Mouse (Mus musculus): ENCODE results near the gene Sass6.
"Not testable (repeated sequence)": the region's sequence is repeated elsewhere in the genome, so short reads cannot be mapped to it uniquely, and the experiment has no call there.

Sass6 gene

DNA sequence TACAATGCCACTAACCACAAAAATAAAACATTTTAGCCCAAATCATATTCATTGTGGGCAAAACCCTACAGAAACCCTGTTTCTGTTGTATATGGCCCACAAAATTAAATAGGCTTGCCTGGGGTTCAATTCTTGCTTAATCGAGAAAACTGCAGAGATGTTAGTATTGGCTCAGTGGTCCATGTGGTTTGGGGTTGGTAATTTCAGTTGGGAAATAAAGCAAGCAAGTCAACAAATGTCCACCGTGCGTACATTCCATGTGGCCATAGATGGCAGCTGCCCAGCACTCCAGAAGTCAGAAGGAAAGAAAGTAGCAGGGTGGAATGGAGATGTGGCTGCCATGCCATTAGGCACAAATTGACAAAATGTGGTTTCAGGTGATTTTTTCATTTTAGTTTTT lies 38.2 kb downstream of the Sass6 start:
- no peak for DNase-seq (ENCODE audit: low read depth, low spot score)

DNA sequence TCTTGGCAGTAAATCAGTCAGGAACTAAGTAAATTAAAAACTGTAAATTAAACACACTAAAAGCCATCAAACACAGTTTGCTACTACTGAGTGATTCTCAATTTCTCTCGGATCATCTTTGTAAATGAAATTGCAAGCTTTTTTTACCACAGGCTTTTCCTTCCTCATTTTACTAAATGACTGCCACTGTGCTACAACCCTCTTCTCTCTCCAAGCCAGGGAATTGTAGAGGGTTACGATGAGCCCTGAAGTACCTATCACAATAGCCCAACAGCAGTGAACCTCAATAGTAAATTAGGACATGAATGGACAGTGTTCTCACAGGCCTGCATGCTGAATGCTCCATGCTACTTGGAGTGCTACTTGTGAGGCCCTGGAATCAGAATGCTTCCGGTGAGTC lies 39.3 kb downstream of the Sass6 start:
- DNase-seq (ENCODE audit: low read depth, low spot score) = no peak

DNA sequence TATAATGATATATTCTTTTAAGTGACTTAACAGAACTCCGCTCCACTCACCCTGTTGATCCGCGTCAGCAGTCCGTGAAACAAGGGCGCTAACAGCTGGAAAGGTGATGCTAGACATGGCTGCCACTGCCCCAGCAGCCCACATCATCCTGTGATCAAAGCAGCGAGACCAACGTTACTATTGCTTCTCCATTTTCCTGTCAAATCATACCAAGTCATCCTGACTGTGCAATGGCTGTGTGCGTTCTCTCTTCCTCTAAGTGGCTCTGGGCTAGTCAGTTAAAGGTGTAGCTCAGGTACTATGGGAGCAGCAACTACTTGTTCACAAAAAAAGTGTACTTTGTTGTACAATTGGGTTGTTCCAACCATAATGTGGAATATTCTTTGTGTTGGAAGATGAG lies 40.1 kb downstream of the Sass6 start:
- no peak for DNase-seq (ENCODE audit: low read depth, low spot score)

DNA sequence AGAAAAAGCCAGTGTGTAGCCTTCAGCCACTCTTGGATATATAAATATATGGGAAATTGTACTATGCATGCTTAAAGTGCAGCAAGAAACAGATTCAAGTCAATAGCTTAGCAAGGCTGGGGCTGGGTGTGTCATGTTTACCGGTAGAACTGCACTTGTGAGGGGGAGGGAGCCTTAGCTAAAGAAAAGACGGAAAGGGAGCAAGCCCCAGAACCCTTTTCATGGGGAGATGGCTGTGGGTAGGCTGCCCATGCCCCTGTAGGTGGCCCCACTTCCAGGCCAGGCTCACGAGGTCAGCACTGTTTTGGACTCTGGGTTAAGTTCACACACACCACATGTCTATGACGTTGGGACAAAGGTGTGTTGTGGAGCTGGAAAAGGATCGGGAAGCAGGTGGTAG lies 41.0 kb downstream of the Sass6 start:
- no peak for DNase-seq (ENCODE audit: low read depth, low spot score)

DNA sequence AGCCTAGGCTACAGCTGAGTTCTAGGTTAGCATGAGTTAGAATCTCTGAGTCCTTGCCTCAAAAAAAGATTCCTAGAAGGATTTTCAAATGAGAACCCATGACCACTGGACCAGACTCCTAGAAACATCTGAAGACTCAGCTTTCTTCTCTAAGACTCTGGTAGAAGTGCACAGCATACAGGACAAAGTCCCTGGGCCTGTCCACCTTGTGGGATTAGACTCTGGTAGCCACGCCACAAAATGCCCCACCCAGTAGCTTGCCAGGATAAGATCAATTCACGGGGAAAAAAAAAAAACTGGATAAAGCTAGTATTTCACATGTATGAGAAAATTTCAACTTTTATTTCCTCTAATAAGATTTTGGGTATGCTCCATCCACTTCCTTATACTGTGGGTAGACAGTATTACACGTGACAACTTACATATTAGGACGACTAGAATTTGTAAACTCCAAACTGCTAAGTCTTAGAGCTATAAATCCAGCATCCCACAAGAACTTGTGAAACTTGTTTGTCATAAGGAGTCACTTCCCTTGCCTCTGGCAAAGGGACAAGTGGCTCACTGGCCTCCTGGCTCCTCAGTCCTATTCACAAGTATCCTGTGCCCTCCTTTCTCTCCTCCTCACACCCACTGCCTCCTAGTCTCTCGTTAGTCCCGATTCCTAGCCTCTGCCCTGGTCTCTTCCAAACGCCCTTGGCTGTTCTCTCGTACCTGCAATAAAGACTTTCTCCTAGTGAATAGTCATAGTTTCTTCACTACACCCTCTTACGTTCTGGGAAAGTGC lies 43.1 kb downstream of the Sass6 start:
- DNase-seq (ENCODE audit: low read depth, low spot score) = no peak

DNA sequence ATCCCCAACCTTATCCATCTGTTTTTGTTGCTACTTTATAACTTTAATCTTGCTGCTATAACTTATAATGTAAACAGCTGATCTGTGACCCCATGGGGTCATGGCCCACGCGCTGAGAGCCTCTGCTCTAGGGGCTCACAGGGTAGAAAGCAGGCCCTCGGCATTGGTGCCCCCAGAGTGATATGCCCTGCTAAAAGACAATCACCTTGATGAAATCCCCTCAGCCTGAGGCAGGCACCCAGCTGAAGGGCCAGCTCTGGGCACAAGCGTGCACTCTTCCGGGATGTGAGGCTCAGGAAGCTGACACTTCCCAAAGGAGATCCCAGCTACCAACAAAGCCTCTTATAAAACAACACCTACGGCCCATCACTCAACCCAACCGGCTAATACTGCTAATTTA lies 43.8 kb downstream of the Sass6 start:
- DNase-seq (ENCODE audit: low read depth, low spot score) = no peak

DNA sequence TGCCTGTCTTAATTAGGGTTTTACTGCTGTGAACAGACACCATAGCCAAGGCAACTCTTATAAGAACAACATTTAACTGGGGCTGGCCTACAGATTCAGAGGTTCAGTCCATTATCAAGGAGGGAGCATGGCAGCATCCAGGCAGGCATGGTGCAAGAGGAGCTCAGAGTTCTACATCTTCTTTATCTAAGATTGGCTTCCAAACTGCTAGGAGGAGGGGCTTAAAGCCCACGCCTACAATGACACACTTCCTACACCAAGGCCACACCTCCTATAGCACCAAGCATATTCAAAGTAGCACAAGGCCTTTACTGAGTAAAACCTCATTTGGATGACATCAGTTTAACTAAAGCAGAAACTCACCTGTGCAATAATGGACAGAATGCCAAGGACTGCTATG lies 45.2 kb downstream of the Sass6 start:
- DNase-seq (ENCODE audit: low read depth, low spot score) = no peak

DNA sequence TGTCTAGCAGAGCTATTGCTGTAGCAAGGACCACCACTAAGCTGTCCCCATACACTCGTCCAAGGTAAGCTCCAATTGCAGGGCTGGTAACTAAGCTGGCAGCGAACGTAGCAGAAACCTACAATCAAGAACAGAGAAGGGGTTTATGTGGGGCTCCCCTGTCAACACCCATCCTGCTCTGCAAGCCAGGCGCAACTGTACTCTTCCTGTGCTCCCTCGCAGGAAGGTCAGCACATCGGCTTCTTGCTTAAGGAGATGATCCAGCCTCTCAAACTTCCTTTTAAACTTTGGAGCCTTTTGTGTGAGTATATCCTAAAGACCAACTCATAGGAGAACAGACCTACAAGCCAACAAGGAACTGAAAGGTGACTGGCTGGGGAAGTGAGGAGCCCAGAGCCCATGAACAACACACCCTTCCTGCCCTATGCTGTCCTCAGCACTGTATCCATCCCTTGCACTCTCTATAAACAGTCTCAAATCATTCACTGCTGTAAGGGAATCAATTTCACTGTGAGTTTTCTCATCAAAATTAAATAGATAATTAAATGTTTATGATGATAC lies 47.1 kb downstream of the Sass6 start:
- DNase-seq (ENCODE audit: low read depth, low spot score) = no peak

DNA sequence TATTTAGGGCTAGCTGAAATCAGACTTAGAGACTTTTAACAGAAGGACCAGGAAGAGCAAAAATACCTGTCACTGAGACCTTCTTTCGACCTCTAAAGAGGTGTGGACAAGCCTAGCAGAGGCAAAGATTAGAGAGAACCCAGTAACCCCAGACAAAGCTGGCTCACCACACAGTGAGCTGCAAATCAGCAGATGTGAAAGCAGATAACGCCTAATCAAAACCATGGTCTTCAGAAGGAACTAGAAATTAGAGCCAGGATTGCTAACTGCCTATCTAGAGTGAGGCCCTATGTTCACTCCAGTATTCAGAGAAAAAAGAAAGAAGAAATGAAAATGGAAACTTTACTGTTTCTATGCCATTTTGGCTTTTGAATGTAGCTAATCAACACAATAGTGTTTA lies 47.6 kb downstream of the Sass6 start:
- DNase-seq (ENCODE audit: low read depth, low spot score) = no peak

DNA sequence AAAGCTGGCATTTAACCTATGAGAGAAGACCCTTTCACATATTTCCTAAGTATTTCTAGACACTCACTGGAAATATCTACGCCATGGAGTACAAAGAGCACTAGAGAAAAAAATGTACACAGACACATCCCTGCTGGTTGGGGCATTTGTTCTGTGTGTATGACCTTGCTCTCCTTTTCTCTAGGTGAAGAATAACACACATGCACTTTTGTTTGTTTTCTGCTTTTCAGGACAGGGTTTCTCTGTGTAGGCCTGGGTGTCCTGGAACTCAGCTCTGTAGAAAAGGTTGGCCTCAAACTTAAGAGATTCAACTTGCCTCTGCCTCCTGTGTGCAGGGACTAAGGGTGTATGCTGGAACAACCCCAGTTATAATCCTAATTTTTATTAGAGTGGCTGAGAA lies 51.6 kb downstream of the Sass6 start:
- no peak for DNase-seq (ENCODE audit: low read depth, low spot score)

DNA sequence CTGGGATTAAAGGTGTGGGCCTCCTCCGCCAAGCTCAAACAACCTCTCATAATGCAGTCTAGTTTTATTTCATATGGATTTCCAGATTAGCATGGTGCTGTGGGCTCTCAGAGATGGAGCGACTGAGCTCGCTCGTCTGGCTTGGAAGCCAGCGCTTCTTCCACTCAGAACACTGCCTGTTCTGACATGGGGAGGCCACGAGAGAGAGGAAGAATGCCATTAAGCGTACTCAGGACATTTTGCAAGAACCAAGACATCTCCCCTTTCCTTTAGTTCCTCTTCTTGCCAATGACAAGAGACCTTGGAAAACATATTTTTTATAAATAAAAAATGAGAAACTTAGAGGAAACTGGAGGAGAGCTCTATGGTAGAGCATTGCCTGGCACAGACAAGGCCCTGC lies 54.0 kb downstream of the Sass6 start:
- no peak for DNase-seq (ENCODE audit: low read depth, low spot score)

DNA sequence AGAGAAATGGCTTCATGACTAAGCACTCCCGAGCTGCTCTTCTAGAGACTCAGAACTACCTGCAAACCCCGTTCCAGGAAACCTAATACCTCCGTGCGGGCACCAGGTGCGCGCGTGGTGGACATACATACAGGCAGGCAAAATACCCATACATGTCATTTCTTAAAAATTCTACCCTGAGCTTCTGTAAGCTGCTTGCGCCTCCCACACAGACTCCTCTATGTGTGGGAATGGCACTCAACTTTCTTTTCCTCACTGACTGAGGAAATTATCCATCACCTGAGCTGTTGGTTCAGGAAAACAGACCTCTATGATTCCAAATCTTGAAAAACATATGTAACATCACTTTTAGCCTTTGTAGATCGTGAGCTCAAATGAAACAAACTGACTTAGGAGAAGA lies 55.9 kb downstream of the Sass6 start:
- DNase-seq (ENCODE audit: low read depth, low spot score) = no peak

DNA sequence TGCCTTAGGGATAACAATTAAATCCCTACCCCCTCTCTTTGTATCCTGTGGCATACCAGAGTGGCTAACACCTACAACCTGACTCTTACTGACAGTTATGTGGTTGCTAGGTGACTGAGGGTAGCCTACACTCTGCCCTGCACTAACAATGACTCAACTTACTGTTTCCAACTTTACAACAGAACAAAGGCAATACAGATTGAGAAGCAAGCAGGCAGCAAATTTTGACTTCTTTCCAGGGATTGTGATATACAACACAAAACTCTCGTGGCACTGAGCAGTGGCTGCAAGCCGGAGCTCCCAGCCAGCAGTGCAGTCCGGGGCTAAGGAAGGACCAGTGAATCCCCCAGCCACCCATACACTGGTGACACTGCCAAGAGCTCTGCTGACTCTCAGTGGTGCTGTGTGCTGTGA lies 57.3 kb downstream of the Sass6 start:
- no peak for DNase-seq (ENCODE audit: low read depth, low spot score)

DNA sequence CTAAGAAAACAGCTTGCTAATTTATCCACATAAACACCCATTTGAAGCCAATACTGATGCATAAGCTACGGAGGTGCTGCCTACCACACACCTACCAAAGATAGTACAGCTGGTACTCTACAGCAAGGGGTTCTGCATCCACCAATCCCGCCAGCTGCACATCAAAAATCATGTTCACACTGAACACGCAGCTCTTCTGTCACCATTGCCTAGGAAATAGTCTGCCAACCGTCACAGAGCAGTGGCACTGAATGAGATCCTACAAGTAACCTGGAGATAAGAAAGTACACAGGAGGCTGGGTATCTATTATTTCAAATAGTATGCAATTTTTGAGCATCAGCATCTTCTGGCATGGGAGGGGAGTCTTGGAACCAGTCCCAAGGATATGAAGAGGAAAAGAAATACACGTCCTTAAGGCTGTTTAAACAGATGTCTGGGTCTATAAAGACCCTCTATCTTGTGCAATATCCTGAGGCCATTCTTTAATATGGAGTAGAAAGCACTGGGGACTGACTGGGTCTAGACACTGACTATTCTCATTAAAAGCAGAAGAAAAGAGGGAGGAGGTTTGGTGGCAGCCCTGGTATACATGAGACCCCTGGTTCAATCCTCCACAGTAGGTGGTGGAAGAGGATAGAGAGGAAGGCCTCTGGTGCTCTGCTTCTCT lies 58.6 kb downstream of the Sass6 start:
- no peak for DNase-seq (ENCODE audit: low read depth, low spot score)

DNA sequence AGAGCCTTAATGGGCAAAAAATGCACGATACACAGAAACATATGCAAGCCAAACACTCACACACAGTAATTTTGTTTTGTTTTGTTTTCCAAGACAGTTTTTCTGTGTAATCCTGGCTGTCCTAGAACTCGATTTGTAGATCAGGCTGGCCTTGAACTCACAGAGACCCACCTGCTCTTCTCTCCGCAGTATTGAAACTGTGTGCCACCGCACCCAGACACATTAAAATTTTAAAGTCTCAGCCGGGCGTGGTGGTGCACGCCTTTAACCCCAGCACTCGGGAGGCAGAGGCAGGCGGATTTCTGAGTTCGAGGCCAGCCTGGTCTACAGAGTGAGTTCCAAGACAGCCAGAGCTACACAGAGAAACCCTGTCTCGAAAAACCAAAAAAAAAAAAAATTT lies 59.3 kb downstream of the Sass6 start:
- not testable (repeated sequence) for DNase-seq (ENCODE audit: low read depth, low spot score)

DNA sequence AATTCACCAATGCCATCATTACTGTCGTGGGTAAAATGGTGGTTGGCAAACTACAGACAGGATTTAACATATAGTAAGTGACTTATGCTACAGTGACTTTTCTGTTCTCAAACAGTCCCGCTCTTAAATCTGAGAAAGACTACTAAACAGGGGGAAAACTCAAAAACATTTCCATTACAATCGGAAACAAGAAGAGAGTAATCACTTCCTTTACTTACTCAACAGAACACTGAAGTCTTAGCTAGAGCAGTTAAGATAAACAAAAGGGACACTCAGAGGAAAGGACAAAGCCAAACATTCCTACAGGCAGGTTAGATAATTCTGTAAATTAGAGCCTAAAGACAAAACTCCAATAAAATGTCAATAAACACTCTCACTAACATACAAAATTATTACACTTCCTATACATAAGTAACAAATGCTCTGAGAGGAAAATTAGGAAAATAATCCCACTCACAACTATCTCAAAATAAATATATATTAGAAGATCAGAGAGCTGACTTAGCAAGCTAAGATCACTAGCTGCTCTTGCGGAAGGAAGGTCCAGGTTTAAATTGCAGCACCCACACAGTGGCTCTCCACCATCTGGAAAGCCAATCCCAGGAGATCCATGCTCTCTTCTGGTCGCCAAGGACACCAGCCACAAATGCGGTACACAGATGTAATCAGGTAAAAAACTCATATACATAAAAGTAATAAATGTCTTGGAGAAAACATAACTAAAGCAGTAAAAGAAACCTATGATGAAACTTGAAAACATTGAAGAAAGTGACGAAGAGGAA lies 61.6 kb downstream of the Sass6 start:
- no peak for DNase-seq (ENCODE audit: low read depth, low spot score)

DNA sequence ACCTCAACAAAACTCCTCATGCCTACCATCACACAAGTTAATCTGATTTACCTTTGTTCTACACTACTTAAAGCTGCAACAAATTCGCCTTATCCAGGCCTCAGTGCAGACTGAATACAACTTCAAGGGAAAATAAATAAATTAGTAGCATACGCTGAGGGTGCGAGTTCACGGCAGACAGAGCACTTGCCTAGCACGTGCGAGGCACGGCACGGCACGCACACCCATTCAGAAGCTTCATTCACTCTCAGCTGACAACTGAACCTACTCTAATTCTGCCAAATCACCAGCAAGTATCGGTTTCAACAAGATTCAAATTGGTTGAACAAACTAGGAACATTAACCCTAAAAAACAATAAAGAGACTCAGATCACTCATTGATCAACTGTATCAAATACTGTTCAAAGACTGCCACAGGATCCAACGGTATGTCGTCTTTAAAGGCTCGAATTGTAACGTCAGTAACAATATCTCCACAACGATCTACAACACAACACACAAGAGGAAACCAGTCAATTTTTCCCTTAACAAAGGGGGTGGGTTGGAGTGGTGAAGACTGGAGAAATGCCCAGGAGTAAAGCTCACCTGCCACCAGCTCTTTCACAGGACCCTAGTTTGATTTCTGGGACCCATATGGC lies 64.3 kb downstream of the Sass6 start:
- DNase-seq (ENCODE audit: low read depth, low spot score) = no peak

DNA sequence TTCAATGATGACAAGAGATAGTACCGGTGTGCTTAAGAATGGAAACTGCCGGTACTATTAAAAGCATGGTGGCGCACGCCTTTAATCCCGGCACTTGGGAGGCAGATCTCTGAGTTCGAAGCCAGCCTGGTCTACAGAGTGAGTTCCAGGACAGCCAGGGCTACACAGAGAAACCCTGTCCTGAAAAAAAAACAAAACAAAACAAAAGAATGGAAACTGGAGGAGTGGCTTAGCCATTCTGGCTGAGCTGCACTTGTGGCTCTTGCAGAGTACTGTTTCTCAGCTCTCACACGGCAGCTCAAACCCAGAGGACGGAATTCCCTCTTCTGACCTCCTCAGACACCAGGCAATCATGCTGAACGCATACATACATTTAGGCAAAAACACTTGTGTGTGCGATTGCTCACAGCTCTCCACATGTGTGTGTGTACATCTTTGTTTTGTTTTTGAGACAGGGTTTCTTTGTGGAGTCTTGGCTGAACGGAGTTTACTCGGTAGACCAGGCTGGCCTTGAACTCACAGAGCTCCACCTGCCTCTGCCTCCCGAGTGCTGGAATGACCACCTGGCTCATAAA lies 65.2 kb downstream of the Sass6 start:
- DNase-seq (ENCODE audit: low read depth, low spot score) = no peak

DNA sequence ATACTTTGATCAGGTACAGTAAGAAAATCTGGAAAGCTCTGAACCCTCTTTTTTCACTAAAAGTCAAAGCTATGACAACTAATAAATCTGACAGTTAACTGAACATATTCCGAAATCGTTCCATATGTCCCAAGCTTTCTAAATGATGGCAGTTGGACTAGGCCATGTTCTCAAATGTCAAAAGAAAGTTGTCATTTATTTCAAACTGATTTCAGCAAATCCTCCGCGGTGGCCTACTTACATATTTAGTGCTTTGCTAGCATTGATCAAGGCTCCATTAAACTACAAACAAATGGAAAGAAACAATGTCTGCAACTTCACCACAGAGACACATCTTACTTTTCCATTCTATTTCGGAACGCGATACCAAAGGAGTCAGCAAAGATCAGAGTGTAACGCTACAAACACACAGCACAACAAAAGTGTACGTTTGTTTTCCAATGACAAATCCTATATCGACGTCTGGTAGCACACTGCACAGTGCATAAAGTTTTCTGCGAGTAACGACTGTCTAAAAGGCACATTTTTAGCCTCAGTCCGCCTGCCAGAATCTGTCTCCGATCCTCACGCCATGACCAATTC lies 66.6 kb downstream of the Sass6 start:
- DNase-seq (ENCODE audit: low read depth, low spot score) = no peak

DNA sequence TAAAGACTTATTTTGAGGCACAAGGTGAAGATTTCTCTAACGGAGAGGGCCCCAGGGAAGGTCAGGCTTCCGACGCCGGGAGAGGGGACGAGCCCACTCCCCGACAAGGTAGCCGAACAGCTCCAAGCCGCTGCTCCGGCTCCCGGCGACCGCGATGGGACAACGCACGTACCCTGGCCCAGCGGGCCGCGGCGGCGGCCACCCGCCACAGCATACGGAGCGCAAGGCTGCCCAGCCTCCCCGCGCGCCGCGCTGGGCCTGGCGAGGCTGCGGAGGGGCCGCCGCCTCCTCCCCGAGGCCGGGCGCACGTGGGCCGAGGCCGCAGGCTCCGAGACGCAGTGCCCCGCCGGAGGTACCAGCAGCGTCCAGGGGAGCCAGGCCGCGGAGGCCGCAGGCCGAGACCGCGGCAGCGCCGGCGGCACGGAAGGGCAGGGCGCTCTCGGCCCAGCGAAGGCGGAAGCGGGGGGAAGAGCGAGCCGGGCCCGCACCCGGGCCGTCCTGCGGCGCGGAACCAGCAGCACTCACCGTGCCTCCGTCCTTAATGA lies 67.2 kb downstream of the Sass6 start:
- DNase-seq (ENCODE audit: low read depth, low spot score) = no peak

DNA sequence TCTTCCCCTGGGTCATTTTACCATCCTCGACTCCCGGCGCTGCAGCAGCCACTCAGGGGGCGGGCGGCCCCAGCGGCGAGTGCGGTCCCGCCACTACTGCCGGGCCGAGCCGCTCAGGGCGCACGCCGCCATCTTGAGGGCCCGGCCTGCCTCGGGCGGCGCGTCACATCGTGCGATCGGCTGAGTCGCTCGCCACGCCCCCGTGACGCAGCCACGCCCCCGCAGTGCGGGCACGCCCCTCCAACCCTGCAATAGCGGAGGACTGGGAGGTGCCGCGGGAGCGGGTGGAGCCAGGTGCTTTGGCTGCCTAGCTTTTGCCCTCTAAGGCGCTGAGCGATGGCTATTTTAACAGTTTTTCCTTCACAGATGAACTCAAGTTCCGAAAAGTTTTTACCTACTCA lies 67.7 kb downstream of the Sass6 start, which contains the start of gene Mfsd14a:
Mfsd14a (minus strand) TSS at position 215 of the 401 bp plus-strand sequence.
- DNase-seq (ENCODE audit: low read depth, low spot score) = peak; percentile 82

All from brain, embryonic 18.5 days (tissue).